Mouse (Mus musculus) embryonic facial prominence, embryonic 12.5 days (tissue): ENCODE measurements around the gene Ndst2. TPM values are rescaled to one million over a fixed set of nuclear protein-coding genes. Genes with fewer than 3 reads are reported as not detected.

Experiments used
- ATAC-seq: fragments of 200-750 bp; cut with Nextera tagmentation; 2 replicates; pipeline ENCODE4 v1.8.0; 2017; ENCODE audit not compliant: insufficient number of reproducible peaks, insufficient read depth, low FRiP score, low TSS enrichment
- H3K27ac ChIP-seq: fragments of 300-500 bp; sonication (generic); 2 replicates; pipeline ENCODE4 v1.5.1; 2016; ENCODE audit warnings: mild to moderate bottlenecking
- H3K27me3 ChIP-seq: fragments of 300-500 bp; sonication (generic); 2 replicates; pipeline ENCODE4 v1.6.1; 2016; ENCODE audit warnings: mild to moderate bottlenecking, moderate library complexity
- H3K36me3 ChIP-seq: fragments of 300-500 bp; sonication (generic); 2 replicates; pipeline ENCODE4 v1.6.1; 2016; ENCODE audit warnings: mild to moderate bottlenecking
- H3K4me1 ChIP-seq: fragments of 300-500 bp; sonication (generic); 2 replicates; pipeline ENCODE4 v1.6.1; 2016
- H3K4me2 ChIP-seq: fragments of 300-500 bp; sonication (generic); replicated peaks from 2 replicates; pipeline ENCODE4 v1.6.1; 2016; ENCODE audit warnings: mild to moderate bottlenecking, moderate library complexity
- H3K4me3 ChIP-seq: fragments of 300-500 bp; sonication (generic); 2 replicates; pipeline ENCODE4 v1.5.1; 2016; ENCODE audit warnings: mild to moderate bottlenecking
- H3K9ac ChIP-seq: fragments of 300-500 bp; sonication (generic); 2 replicates; pipeline ENCODE4 v1.6.1; 2016; ENCODE audit warnings: mild to moderate bottlenecking, moderate library complexity
- H3K9me3 ChIP-seq: fragments of 300-500 bp; sonication (generic); 2 replicates; pipeline ENCODE4 v1.6.1; 2016; ENCODE audit warnings: mild to moderate bottlenecking, moderate library complexity
- WGBS: fragments of 180-500 bp; shearing (Covaris S2); methylation state at CpG from one replicate; pipeline ENCODE4 v1.1.7; 2016; 5-methylcytosine and 5-hydroxymethylcytosine counted together
- polyA plus RNA-seq: library from polyadenylated mRNA; unstranded; fragments of >200 nt; fragmentation: Nextera tagmentation; extraction: Ambion mirVana; gene quantifications from 2 replicates; pipeline ENCODE4 v1.2.1, GENCODE M21; 2016

The Ndst2 gene
- polyA plus RNA-seq, 1 experiment from 2014 or later: 34.7 TPM

DNA sequence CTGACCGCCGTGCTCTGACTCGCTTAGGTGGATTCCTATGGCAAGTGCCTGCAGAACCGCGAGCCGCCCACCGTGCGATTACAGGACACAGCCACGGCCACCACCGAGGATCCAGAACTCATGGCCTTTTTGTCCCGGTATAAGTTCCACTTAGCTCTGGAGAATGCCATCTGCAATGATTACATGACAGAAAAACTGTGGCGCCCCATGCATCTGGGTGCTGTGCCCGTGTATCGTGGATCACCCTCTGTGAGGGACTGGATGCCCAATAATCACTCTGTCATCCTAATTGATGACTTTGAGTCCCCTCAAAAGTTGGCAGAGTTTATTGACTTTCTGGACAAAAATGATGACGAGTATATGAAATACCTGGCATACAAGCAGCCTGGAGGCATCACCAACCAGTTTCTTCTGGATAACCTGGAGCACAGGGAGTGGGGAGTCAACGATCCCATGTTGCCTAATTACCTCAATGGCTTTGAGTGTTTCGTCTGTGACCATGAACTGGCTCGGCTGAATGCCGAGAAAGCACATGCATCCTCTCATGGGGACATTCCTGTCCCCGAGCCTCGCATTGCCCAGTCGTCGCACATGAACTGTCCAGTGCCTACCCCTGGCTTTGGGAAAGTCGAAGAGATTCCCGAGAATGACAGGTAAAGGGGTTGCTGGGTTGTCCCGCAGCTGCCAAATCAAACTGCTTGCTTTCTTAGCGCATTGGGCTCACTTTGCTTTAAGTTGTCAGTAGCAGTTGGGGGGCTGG lies 38.4 kb downstream of the Ndst2 start:
- Histone ChIP-seq H3K4me2 (peak overlapping the region; percentile 85), H3K36me3 (peaks cover 34% of the 10 kb centered on the region), H3K4me3 (peak overlapping the region; percentile 86), H3K4me1 (peaks cover 27% of the 10 kb centered on the region), H3K9ac (peak overlapping the region; percentile 80), H3K9me3 (no peaks in the 10 kb centered on the region), H3K27ac (peak overlapping the region; percentile 98), H3K27me3 (no peaks in the 10 kb centered on the region)
- no peak for ATAC-seq
- WGBS: 12% methylated on average over 27 of the region's 27 CpGs

GRCm38 (mm10) chr14:20694884-20695760 lies 39.2 kb downstream of the Ndst2 start, which contains the start of gene Fut11:
Gene Fut11, plus strand, starts transcription at chr14:20694968.
- peaks cover 42% of the 10 kb centered on the region for H3K36me3 ChIP-seq
- under 1% methylated on average over 111 of the region's 111 CpGs for WGBS
- ATAC-seq: peak; percentile 92

DNA sequence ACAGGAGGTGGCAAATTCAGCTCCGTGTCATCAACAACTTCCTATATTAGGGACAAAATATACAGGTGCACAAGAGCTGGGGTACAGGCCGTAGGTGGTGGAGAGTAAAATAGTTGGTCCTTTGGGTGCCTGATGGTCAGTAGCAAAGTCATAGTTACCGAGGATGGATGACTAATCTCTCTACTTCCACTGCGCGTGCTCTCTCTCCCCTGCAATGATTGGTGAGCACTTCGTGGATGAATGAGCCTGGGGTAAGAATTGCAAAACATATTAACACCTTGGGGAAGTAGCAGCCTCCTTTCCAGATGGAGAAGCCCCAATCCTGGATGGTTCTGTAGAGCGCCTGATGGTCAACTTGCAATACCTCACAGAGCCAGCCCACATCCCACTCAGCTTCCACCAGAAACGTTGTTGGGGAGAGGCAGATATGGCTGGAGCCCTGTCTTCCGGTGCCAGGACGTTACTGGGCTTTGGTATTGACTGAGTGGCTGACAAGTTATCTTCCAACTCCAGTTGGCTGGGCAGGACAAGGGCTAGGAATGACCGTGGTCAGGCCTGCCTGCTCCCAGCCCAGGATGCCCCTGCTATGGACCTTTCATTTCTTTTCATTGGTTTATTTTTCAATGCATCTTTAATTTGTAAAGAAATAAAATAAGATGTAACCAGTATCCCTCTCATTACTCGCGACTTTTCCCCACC lies 40.0 kb downstream of the Ndst2 start:
- H3K4me2 ChIP-seq: peak overlapping the region; percentile 85
- no peaks in the 10 kb centered on the region for H3K9me3 ChIP-seq
- H3K4me3 ChIP-seq: peak overlapping the region; percentile 86
- H3K27ac ChIP-seq: peak overlapping the region; percentile 98
- ATAC-seq: peak; percentile 4; the same call in 1 of the 2 replicates
- H3K27me3 ChIP-seq: no peaks in the 10 kb centered on the region
- H3K36me3 ChIP-seq: peaks cover 50% of the 10 kb centered on the region
- 52% methylated on average over 13 of the region's 13 CpGs for WGBS
- peak overlapping the region; percentile 80 for H3K9ac ChIP-seq
- peaks cover 27% of the 10 kb centered on the region for H3K4me1 ChIP-seq

More at GRCm38 (mm10) chr14:20694884-20695760, 39.2 kb downstream of the Ndst2 start, which contains the start of gene Fut11:
- Histone ChIP-seq H3K4me1 (peaks cover 27% of the 10 kb centered on the region), H3K9ac (peak within 1 kb of the TSS; percentile 80), H3K4me2 (peak within 1 kb of the TSS; percentile 85), H3K9me3 (no peaks in the 10 kb centered on the region), H3K4me3 (peak within 1 kb of the TSS; percentile 86), H3K27me3 (no peaks in the 10 kb centered on the region), H3K27ac (peak within 1 kb of the TSS; percentile 98)

DNA sequence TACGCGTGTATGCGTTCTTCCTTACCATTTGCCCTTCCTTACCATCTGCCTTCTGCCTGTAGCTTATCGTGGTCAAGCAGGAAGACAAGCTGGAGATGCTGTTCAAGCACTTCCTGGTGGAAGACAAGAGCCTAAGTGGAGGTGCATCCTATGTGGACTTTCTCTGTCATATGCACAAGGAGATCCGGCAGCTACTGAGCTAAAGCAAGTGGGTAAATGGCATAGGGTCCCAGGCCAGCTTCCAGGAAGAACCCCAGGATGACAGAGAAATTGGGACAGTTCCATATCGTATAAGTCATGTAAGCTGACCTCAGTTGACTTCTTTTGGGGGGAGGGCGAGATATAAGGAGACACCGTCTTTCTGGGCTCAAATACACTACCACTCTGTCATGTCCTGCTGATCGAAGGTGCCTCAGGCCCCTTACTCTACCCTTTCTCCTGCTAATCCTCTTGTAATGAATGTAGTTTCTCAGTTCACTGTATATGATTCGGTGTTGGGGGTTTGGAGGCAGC lies 40.7 kb downstream of the Ndst2 start:
- Histone ChIP-seq H3K27ac (no peak overlapping the region), H3K27me3 (no peaks in the 10 kb centered on the region), H3K4me1 (peaks cover 27% of the 10 kb centered on the region), H3K9ac (no peak overlapping the region), H3K36me3 (peaks cover 57% of the 10 kb centered on the region), H3K4me2 (no peak overlapping the region), H3K4me3 (no peak overlapping the region; the same call in 1 of the 2 replicates), H3K9me3 (no peaks in the 10 kb centered on the region)
- ATAC-seq: no peak
- WGBS: 91% methylated on average over 10 of the region's 10 CpGs

DNA sequence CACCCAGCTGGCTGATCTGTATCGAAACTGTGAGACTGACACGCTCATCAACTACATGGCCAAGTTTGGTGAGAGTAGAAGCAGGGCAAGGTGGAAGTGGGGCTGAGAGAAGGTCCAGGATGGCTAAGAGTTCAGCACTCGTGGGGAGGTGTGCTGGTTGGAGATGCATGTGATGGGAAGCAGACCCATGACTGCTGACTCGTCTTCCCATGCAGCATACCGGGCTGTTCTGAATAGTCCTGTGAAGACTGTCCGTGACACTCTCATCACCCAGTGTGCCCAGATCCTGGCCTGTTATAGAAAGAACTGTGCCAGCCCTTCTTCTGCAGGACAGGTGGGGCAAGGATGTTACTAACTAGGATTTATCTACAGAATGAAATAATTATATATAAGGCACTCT lies 42.6 kb downstream of the Ndst2 start:
- Histone ChIP-seq H3K4me3 (no peak overlapping the region), H3K4me2 (no peak overlapping the region), H3K9ac (no peak overlapping the region), H3K9me3 (no peaks in the 10 kb centered on the region), H3K4me1 (peaks cover 17% of the 10 kb centered on the region), H3K36me3 (peaks cover 75% of the 10 kb centered on the region), H3K27ac (no peak overlapping the region), H3K27me3 (no peaks in the 10 kb centered on the region)
- ATAC-seq: no peak
- 93% methylated on average over 6 of the region's 6 CpGs for WGBS

GRCm38 (mm10) chr14:20689009-20689408 lies 45.4 kb downstream of the Ndst2 start:
- H3K27ac ChIP-seq: no peak overlapping the region
- H3K4me3 ChIP-seq: no peak overlapping the region
- no peak overlapping the region for H3K4me2 ChIP-seq
- peaks cover 99% of the 10 kb centered on the region for H3K36me3 ChIP-seq
- no peak for ATAC-seq
- no peaks in the 10 kb centered on the region for H3K9me3 ChIP-seq
- no peak overlapping the region for H3K9ac ChIP-seq
- no peaks in the 10 kb centered on the region for H3K4me1 ChIP-seq
- WGBS: 89% methylated on average over 2 of the region's 2 CpGs
- no peaks in the 10 kb centered on the region for H3K27me3 ChIP-seq

GRCm38 (mm10) chr14:20686576-20686975 lies 47.8 kb downstream of the Ndst2 start:
- ATAC-seq: no peak
- Histone ChIP-seq H3K4me2 (no peak overlapping the region), H3K4me1 (no peaks in the 10 kb centered on the region), H3K36me3 (peaks cover 99% of the 10 kb centered on the region), H3K27me3 (no peaks in the 10 kb centered on the region), H3K4me3 (no peak overlapping the region), H3K9me3 (no peaks in the 10 kb centered on the region), H3K27ac (no peak overlapping the region), H3K9ac (no peak overlapping the region)
- WGBS: 93% methylated on average over 3 of the region's 3 CpGs

GRCm38 (mm10) chr14:20682498-20682897 lies 51.9 kb downstream of the Ndst2 start:
- H3K36me3 ChIP-seq: peaks cover 98% of the 10 kb centered on the region
- no peak overlapping the region for H3K4me3 ChIP-seq
- no peaks in the 10 kb centered on the region for H3K4me1 ChIP-seq
- no peak overlapping the region for H3K27ac ChIP-seq
- WGBS: 75% methylated on average over 3 of the region's 3 CpGs
- no peak overlapping the region for H3K9ac ChIP-seq
- no peak overlapping the region for H3K4me2 ChIP-seq
- no peaks in the 10 kb centered on the region for H3K27me3 ChIP-seq
- no peak for ATAC-seq
- no peaks in the 10 kb centered on the region for H3K9me3 ChIP-seq

DNA sequence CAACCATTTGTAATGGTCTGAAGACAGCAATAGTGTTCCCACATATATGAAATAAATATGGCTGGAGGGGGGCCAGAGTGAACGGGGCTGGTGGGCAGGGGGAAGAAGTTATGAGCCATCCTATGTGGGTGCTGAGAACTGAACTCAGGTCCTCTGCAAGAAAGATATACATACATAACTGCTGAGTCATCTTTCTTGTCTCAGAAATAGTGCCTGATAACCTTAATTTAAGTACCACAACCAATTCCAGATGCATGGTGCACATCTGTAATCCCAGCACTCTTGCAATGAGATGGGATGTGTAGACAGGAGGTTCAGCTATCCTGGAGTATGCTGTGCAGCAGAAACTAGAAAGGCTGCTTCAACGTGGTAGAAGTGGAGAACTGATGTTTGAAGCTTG lies 52.6 kb downstream of the Ndst2 start:
- Histone ChIP-seq H3K36me3 (peaks cover 97% of the 10 kb centered on the region), H3K9me3 (no peaks in the 10 kb centered on the region), H3K27me3 (no peaks in the 10 kb centered on the region), H3K27ac (no peak overlapping the region), H3K9ac (no peak overlapping the region), H3K4me2 (no peak overlapping the region), H3K4me3 (no peak overlapping the region), H3K4me1 (no peaks in the 10 kb centered on the region)
- 91% methylated on average over 2 of the region's 2 CpGs for WGBS
- no peak for ATAC-seq

DNA sequence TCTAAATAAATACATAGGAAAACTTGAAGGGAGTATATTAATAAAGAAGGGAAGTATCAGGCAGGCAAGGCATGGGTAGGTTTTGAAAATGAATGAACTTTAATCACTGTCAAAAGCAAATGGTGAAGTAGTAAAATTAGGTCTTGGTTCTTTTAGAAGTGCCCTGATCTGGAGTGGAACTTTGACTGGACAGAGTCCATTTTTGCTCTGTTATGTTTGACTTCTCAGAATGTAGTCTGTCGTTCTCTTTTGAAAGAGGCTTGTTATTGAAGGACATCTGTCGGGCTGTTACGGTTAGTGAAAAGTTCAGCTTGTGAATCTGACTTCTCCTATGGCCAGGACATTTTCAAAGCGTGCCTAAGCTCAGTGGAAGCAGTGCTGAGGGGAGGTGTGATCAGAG lies 56.5 kb downstream of the Ndst2 start:
- peaks cover 10% of the 10 kb centered on the region for H3K4me1 ChIP-seq
- H3K27ac ChIP-seq: no peak overlapping the region
- H3K4me2 ChIP-seq: no peak overlapping the region
- no peaks in the 10 kb centered on the region for H3K27me3 ChIP-seq
- 95% methylated on average over 4 of the region's 4 CpGs for WGBS
- H3K9ac ChIP-seq: no peak overlapping the region
- no peaks in the 10 kb centered on the region for H3K9me3 ChIP-seq
- ATAC-seq: no peak
- H3K4me3 ChIP-seq: no peak overlapping the region
- H3K36me3 ChIP-seq: peaks cover 69% of the 10 kb centered on the region
